Mouse (Mus musculus): ENCODE data around the gene Gsdmc3. TPM values are rescaled to one million over a fixed set of nuclear protein-coding genes. Genes with fewer than 3 reads are reported as not detected.
"Not testable (repeated sequence)": the region's sequence is repeated elsewhere in the genome, so short reads cannot be mapped to it uniquely, and the experiment has no call there.

Gsdmc3 gene
- polyA plus RNA-seq, 1 experiment from 2014 or later: not detected

GRCm38 (mm10) chr15:63888440-63888839, 10.1 kb upstream of the Gsdmc3 start:
- H3K36me3 ChIP-seq (ENCODE audit: control insufficient read depth, insufficient read depth); H3K4me2 ChIP-seq (ENCODE audit: low read depth, low read length); ATAC-seq (replicated peaks; ENCODE audit: extremely low read depth, insufficient read depth, low FRiP score); H3K27ac ChIP-seq (ENCODE audit: low read length); H3K9me3 ChIP-seq (replicated peaks; ENCODE audit: control insufficient read depth, low read length); H3K4me3 ChIP-seq (ENCODE audit: low read length); H3K4me1 ChIP-seq (ENCODE audit: control insufficient read depth, insufficient read depth, low read length); H3K27me3 ChIP-seq (ENCODE audit: control insufficient read depth, insufficient read depth, low read length); H3K9ac ChIP-seq (ENCODE audit: low read length): not testable (repeated sequence)
- WGBS: 61% methylated on average over 3 of the region's 5 CpGs

GRCm38 (mm10) chr15:63887949-63888348, 9.6 kb upstream of the Gsdmc3 start:
- WGBS: no CpG with 5 or more reads among the region's 5 CpGs
- not testable (repeated sequence) for H3K36me3 ChIP-seq (ENCODE audit: control insufficient read depth, insufficient read depth); H3K27me3 ChIP-seq (ENCODE audit: control insufficient read depth, insufficient read depth, low read length); H3K9me3 ChIP-seq (replicated peaks; ENCODE audit: control insufficient read depth, low read length); H3K4me3 ChIP-seq (ENCODE audit: low read length); ATAC-seq (replicated peaks; ENCODE audit: extremely low read depth, insufficient read depth, low FRiP score); H3K4me1 ChIP-seq (ENCODE audit: control insufficient read depth, insufficient read depth, low read length); H3K9ac ChIP-seq (ENCODE audit: low read length); H3K4me2 ChIP-seq (ENCODE audit: low read depth, low read length); H3K27ac ChIP-seq (ENCODE audit: low read length)

DNA sequence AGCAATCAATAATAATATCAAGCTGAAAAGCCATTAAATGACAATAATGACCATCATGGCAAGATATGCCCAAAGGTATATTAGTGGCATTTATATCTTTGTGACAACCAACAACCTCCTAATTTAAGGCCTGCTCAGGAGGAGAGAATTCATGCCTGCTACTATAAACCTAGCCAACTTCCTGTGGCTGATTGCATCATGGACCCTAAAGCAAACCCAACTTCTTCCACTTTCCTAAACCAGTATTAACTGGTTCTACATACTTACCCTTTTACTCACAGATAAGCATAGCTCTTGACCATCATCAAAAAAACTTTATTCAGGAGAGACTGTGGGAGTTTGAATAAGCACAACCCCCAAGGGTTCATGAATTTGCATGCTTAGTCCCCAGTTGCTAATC, 2.2 kb downstream of the Gsdmc3 start:
- H3K36me3 ChIP-seq (ENCODE audit: control insufficient read depth, insufficient read depth); H3K27me3 ChIP-seq (ENCODE audit: control insufficient read depth, insufficient read depth, low read length); H3K4me2 ChIP-seq (ENCODE audit: low read depth, low read length); H3K4me3 ChIP-seq (ENCODE audit: low read length); H3K9me3 ChIP-seq (replicated peaks; ENCODE audit: control insufficient read depth, low read length); ATAC-seq (replicated peaks; ENCODE audit: extremely low read depth, insufficient read depth, low FRiP score); H3K4me1 ChIP-seq (ENCODE audit: control insufficient read depth, insufficient read depth, low read length); H3K27ac ChIP-seq (ENCODE audit: low read length); H3K9ac ChIP-seq (ENCODE audit: low read length): not testable (repeated sequence)

- not testable (repeated sequence) for H3K9ac ChIP-seq (ENCODE audit: low read length); H3K4me3 ChIP-seq (ENCODE audit: low read length); H3K27ac ChIP-seq (ENCODE audit: low read length); H3K4me2 ChIP-seq (ENCODE audit: low read depth, low read length); ATAC-seq (replicated peaks; ENCODE audit: extremely low read depth, insufficient read depth, low FRiP score); H3K27me3 ChIP-seq (ENCODE audit: control insufficient read depth, insufficient read depth, low read length); H3K9me3 ChIP-seq (replicated peaks; ENCODE audit: control insufficient read depth, low read length); H3K4me1 ChIP-seq (ENCODE audit: control insufficient read depth, insufficient read depth, low read length); H3K36me3 ChIP-seq (ENCODE audit: control insufficient read depth, insufficient read depth)
- WGBS: 49% methylated on average over 5 of the region's 5 CpGs
Observed at GRCm38 (mm10) chr15:63861965-63862364, 16.4 kb downstream of the Gsdmc3 start.

Other genes with a start within 250 kb of the Gsdmc3 start
- 0.13 TPM in 1 of 2 replicates, not detected in the other for gene Gsdmc2, start 33.4 kb downstream of the Gsdmc3 start, polyA plus RNA-seq (2015; fragmentation: Nextera tagmentation; extraction: Ambion mirVana)
- 0.07 TPM in 1 of 2 replicates, not detected in the other for gene Gsdmc4, start 33.7 kb upstream of the Gsdmc3 start, polyA plus RNA-seq (2015; fragmentation: Nextera tagmentation; extraction: Ambion mirVana)
- 46.2 and 60.0 TPM in 2 replicates for gene Fam49b, start 181.9 kb upstream of the Gsdmc3 start, polyA plus RNA-seq (2015; fragmentation: Nextera tagmentation; extraction: Ambion mirVana)

Measured in heart, embryonic 16.5 days (tissue).